Mouse (Mus musculus): ENCODE measurements at regions not wholly inside any gene's neighbourhood (a gene's known extent, or its start where the extent isn't known, plus 50 kb on each side); places are given as distances from the start of the nearest gene placed in this dataset.
A peak's percentile ranks its signal among the peaks of the same experiment; 100 is the strongest.

- 60% methylated on average over 1 of the region's 1 CpGs for WGBS
- Histone ChIP-seq H3K4me3 (replicated peaks) (no peak overlapping the region), H3K9me3 (no peaks in the 10 kb centered on the region)
Measured at GRCm38 (mm10) chr8:103203710-103204109, 418.3 kb upstream of the Cdh11 start.

GRCm38 (mm10) chr8:103214606-103215005 lies 429.2 kb upstream of the Cdh11 start:
- 59% methylated on average over 2 of the region's 2 CpGs for WGBS
- no peak for ATAC-seq (ENCODE audit: insufficient number of reproducible peaks, insufficient read depth, low FRiP score, low TSS enrichment, low read depth)
- no peak overlapping the region for H3K9ac ChIP-seq (replicated peaks)
- H3K4me2 ChIP-seq, result no peak overlapping the region
- no peaks in the 10 kb centered on the region for H3K27me3 ChIP-seq
- H3K9me3 ChIP-seq, result no peaks in the 10 kb centered on the region
- H3K36me3 ChIP-seq, result no peaks in the 10 kb centered on the region
- H3K27ac ChIP-seq, result no peak overlapping the region
- no peak overlapping the region for H3K4me3 ChIP-seq (replicated peaks)
- H3K4me1 ChIP-seq (replicated peaks), result no peaks in the 10 kb centered on the region

More at GRCm38 (mm10) chr8:103203710-103204109, 418.3 kb upstream of the Cdh11 start:
- Histone ChIP-seq H3K27ac (no peak overlapping the region), H3K9ac (replicated peaks) (no peak overlapping the region), H3K27me3 (no peaks in the 10 kb centered on the region), H3K36me3 (no peaks in the 10 kb centered on the region), H3K4me2 (no peak overlapping the region), H3K4me1 (replicated peaks) (peaks cover 17% of the 10 kb centered on the region)
- ATAC-seq (ENCODE audit: insufficient number of reproducible peaks, insufficient read depth, low FRiP score, low TSS enrichment, low read depth), result no peak

- H3K27me3 ChIP-seq, result no peaks in the 10 kb centered on the region
- H3K4me3 ChIP-seq (replicated peaks), result no peak overlapping the region
- no peak overlapping the region for H3K27ac ChIP-seq
- H3K4me2 ChIP-seq, result no peak overlapping the region
- H3K9ac ChIP-seq (replicated peaks), result no peak overlapping the region
- no peaks in the 10 kb centered on the region for H3K36me3 ChIP-seq
- no peaks in the 10 kb centered on the region for H3K9me3 ChIP-seq
- H3K4me1 ChIP-seq (replicated peaks), result peaks cover 17% of the 10 kb centered on the region
- ATAC-seq (ENCODE audit: insufficient number of reproducible peaks, insufficient read depth, low FRiP score, low TSS enrichment, low read depth), result no peak
- 75% methylated on average over 9 of the region's 9 CpGs for WGBS
Measured at GRCm38 (mm10) chr8:103230741-103231475, 445.5 kb upstream of the Cdh11 start.

- Histone ChIP-seq H3K27me3 (no peaks in the 10 kb centered on the region), H3K9ac (replicated peaks) (no peak overlapping the region), H3K4me1 (replicated peaks) (peaks cover 17% of the 10 kb centered on the region), H3K36me3 (no peaks in the 10 kb centered on the region), H3K4me3 (replicated peaks) (no peak overlapping the region), H3K27ac (no peak overlapping the region; the same call in 1 of the 2 replicates), H3K4me2 (no peak overlapping the region), H3K9me3 (no peaks in the 10 kb centered on the region)
- ATAC-seq (ENCODE audit: insufficient number of reproducible peaks, insufficient read depth, low FRiP score, low TSS enrichment, low read depth), result no peak
- 33% methylated on average over 2 of the region's 2 CpGs for WGBS
Measured at GRCm38 (mm10) chr8:103234374-103234773, 448.9 kb upstream of the Cdh11 start.

- peaks cover 17% of the 10 kb centered on the region for H3K4me1 ChIP-seq (replicated peaks)
- no peak overlapping the region for H3K4me3 ChIP-seq (replicated peaks)
- H3K36me3 ChIP-seq, result no peaks in the 10 kb centered on the region
- H3K9ac ChIP-seq (replicated peaks), result no peak overlapping the region
- H3K9me3 ChIP-seq, result no peaks in the 10 kb centered on the region
- H3K4me2 ChIP-seq, result no peak overlapping the region
- no peaks in the 10 kb centered on the region for H3K27me3 ChIP-seq
- 25% methylated on average over 1 of the region's 1 CpGs for WGBS
- ATAC-seq (ENCODE audit: insufficient number of reproducible peaks, insufficient read depth, low FRiP score, low TSS enrichment, low read depth), result no peak
- H3K27ac ChIP-seq, result no peak overlapping the region
Measured at GRCm38 (mm10) chr8:103235614-103236013, 450.2 kb upstream of the Cdh11 start.

GRCm38 (mm10) chr8:103238456-103238970 lies 453.1 kb upstream of the Cdh11 start:
- ATAC-seq (ENCODE audit: insufficient number of reproducible peaks, insufficient read depth, low FRiP score, low TSS enrichment, low read depth), result no peak

GRCm38 (mm10) chr8:103244169-103244568 lies 458.7 kb upstream of the Cdh11 start:
- H3K27ac ChIP-seq, result no peak overlapping the region
- H3K4me3 ChIP-seq (replicated peaks), result no peak overlapping the region
- H3K4me2 ChIP-seq, result no peak overlapping the region
- H3K27me3 ChIP-seq, result no peaks in the 10 kb centered on the region
- WGBS, result 84% methylated on average over 2 of the region's 2 CpGs
- no peak overlapping the region for H3K9ac ChIP-seq (replicated peaks)
- H3K4me1 ChIP-seq (replicated peaks), result peaks cover 5% of the 10 kb centered on the region
- no peaks in the 10 kb centered on the region for H3K36me3 ChIP-seq
- ATAC-seq (ENCODE audit: insufficient number of reproducible peaks, insufficient read depth, low FRiP score, low TSS enrichment, low read depth), result no peak
- H3K9me3 ChIP-seq, result 0 out of 2 replicates have a peak, but pooled peaks cover 6% of the 10 kb centered on the region

More at GRCm38 (mm10) chr8:103238456-103238970, 453.1 kb upstream of the Cdh11 start:
- Histone ChIP-seq H3K9me3 (no peaks in the 10 kb centered on the region), H3K36me3 (no peaks in the 10 kb centered on the region), H3K4me3 (replicated peaks) (no peak overlapping the region), H3K4me2 (no peak overlapping the region), H3K9ac (replicated peaks) (no peak overlapping the region), H3K4me1 (replicated peaks) (peaks cover 5% of the 10 kb centered on the region; the same call in 1 of the 2 replicates), H3K27ac (no peak overlapping the region), H3K27me3 (no peaks in the 10 kb centered on the region)

- no peak overlapping the region for H3K4me2 ChIP-seq
- peaks cover 5% of the 10 kb centered on the region for H3K4me1 ChIP-seq (replicated peaks)
- 84% methylated on average over 6 of the region's 6 CpGs for WGBS
- H3K9ac ChIP-seq (replicated peaks), result no peak overlapping the region
- no peaks in the 10 kb centered on the region for H3K36me3 ChIP-seq
- H3K27me3 ChIP-seq, result no peaks in the 10 kb centered on the region
- H3K9me3 ChIP-seq, result 0 out of 2 replicates have a peak, but pooled peaks cover 6% of the 10 kb centered on the region
- H3K4me3 ChIP-seq (replicated peaks), result no peak overlapping the region
- no peak overlapping the region for H3K27ac ChIP-seq
- no peak for ATAC-seq (ENCODE audit: insufficient number of reproducible peaks, insufficient read depth, low FRiP score, low TSS enrichment, low read depth)
Measured at GRCm38 (mm10) chr8:103244658-103245057, 459.2 kb upstream of the Cdh11 start.

- Histone ChIP-seq H3K4me1 (replicated peaks) (peaks cover 5% of the 10 kb centered on the region), H3K9me3 (0 out of 2 replicates have a peak, but pooled peaks cover 6% of the 10 kb centered on the region), H3K36me3 (no peaks in the 10 kb centered on the region), H3K27me3 (no peaks in the 10 kb centered on the region), H3K4me2 (no peak overlapping the region), H3K4me3 (replicated peaks) (no peak overlapping the region), H3K27ac (no peak overlapping the region), H3K9ac (replicated peaks) (no peak overlapping the region)
- ATAC-seq (ENCODE audit: insufficient number of reproducible peaks, insufficient read depth, low FRiP score, low TSS enrichment, low read depth), result no peak
- WGBS, result 18% methylated on average over 9 of the region's 9 CpGs
Measured at GRCm38 (mm10) chr8:103245864-103246263, 460.4 kb upstream of the Cdh11 start.

GRCm38 (mm10) chr8:103261236-103261635 lies 475.8 kb upstream of the Cdh11 start:
- H3K4me1 ChIP-seq (replicated peaks), result 0 out of 2 replicates have a peak, but pooled peaks cover 3% of the 10 kb centered on the region
- no peaks in the 10 kb centered on the region for H3K27me3 ChIP-seq
- H3K27ac ChIP-seq, result no peak overlapping the region
- no peaks in the 10 kb centered on the region for H3K36me3 ChIP-seq
- no peak overlapping the region for H3K9ac ChIP-seq (replicated peaks)
- H3K9me3 ChIP-seq, result no peaks in the 10 kb centered on the region
- no peak overlapping the region for H3K4me3 ChIP-seq (replicated peaks)
- no peak overlapping the region for H3K4me2 ChIP-seq
- no peak for ATAC-seq (ENCODE audit: insufficient number of reproducible peaks, insufficient read depth, low FRiP score, low TSS enrichment, low read depth)

- H3K9ac ChIP-seq (replicated peaks), result no peak overlapping the region
- WGBS, result 53% methylated on average over 3 of the region's 3 CpGs
- no peaks in the 10 kb centered on the region for H3K27me3 ChIP-seq
- no peak overlapping the region for H3K4me2 ChIP-seq
- H3K4me1 ChIP-seq (replicated peaks), result peaks cover 37% of the 10 kb centered on the region
- H3K4me3 ChIP-seq (replicated peaks), result no peak overlapping the region
- no peak for ATAC-seq (ENCODE audit: insufficient number of reproducible peaks, insufficient read depth, low FRiP score, low TSS enrichment, low read depth)
- no peaks in the 10 kb centered on the region for H3K36me3 ChIP-seq
- no peaks in the 10 kb centered on the region for H3K9me3 ChIP-seq
- H3K27ac ChIP-seq, result peak overlapping the region; percentile 92
Measured at GRCm38 (mm10) chr8:103270035-103270434, 484.6 kb upstream of the Cdh11 start.

Data from limb, embryonic 12.5 days (tissue).